Mouse (Mus musculus) lung, postnatal 0 days (tissue): ENCODE data around the gene Lrrc8a.

Source experiments
- CTCF ChIP-seq: IDR thresholded peaks from 2 replicates; pipeline ENCODE4 v1.5.1; 2016; ENCODE audit warnings: antibody characterized with exemption, mild to moderate bottlenecking
- EP300 ChIP-seq: IDR thresholded peaks from 2 replicates; pipeline ENCODE4 v1.6.1; 2016; ENCODE audit warnings: antibody characterized with exemption, mild to moderate bottlenecking, control low read depth

DNA sequence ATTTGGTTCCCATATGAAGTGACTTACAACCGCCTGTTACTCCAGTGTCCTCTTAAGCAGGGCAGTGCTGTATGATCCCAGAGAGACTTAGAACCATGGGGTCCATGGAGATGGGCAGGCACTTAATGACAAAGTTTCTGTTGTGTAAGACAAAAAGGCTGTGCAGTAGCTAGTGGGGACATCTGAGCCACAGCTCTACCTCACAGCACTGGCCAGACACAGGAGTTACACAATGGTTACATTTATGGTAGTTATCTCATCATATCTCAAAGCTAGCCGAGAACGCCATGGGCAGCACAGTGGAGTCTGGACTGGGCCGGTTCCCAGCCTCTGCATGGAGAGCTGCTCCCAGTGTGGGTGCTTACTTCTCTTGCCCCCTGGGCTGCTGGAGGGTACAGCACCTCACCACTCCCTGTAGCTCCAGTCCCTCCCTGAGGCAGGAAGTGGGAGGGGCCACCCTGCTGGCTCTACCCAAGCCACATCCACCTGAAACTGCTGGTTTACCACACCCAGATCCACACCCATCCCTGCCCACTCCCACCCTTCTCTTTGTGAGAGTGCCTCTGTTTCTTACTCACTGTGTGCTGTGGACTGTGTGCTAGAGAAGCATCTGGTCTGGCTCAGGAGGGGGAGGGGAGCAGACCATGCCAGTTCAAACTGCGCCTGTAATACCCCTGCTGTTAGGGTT is 14.0 kb downstream of the Lrrc8a start:
- TF ChIP-seq CTCF, result no peak
- no peak for TF ChIP-seq EP300
